Mouse (Mus musculus) liver, postnatal 0 days (tissue): ENCODE results near the gene Olfr945. TPM values are rescaled to one million over a fixed set of nuclear protein-coding genes. Genes with fewer than 3 reads are reported as not detected.

Experiments used
- ATAC-seq: fragments of 200-750 bp; cut with Nextera tagmentation; 2 replicates; pipeline ENCODE4 v1.8.0; 2017; ENCODE audit warnings: mild to moderate bottlenecking, moderate library complexity
- DNase-seq: peaks from one replicate; pipeline ENCODE4 v3.0.0-alpha.2; 2016
- H3K27ac ChIP-seq: fragments of 300-500 bp; sonication (generic); 2 replicates; pipeline ENCODE4 v1.5.1; 2014; ENCODE audit warnings: antibody characterized with exemption, moderate library complexity, mild to moderate bottlenecking, low read depth
- H3K27me3 ChIP-seq: fragments of 300-500 bp; sonication (generic); 2 replicates; pipeline ENCODE4 v1.6.1; 2014; ENCODE audit warnings: low read length, control low read depth, mixed read lengths; ENCODE audit not compliant: insufficient read depth
- H3K36me3 ChIP-seq: fragments of 300-500 bp; sonication (generic); replicated peaks from 2 replicates; pipeline ENCODE4 v1.6.1; 2014; ENCODE audit warnings: mild to moderate bottlenecking, control low read depth, low read length, moderate library complexity, mixed read lengths; ENCODE audit not compliant: insufficient read depth
- H3K4me1 ChIP-seq: fragments of 300-500 bp; sonication (generic); 2 replicates; pipeline ENCODE4 v1.6.1; 2014; ENCODE audit warnings: antibody characterized with exemption, mild to moderate bottlenecking, control low read depth; ENCODE audit not compliant: insufficient read depth
- H3K4me2 ChIP-seq: fragments of 300-500 bp; sonication (generic); 2 replicates; pipeline ENCODE4 v1.6.1; 2014; ENCODE audit warnings: low read depth, mild to moderate bottlenecking, low read length, moderate library complexity, mixed read lengths
- H3K4me3 ChIP-seq: fragments of 300-500 bp; sonication (generic); 2 replicates; pipeline ENCODE4 v1.5.1; 2014; ENCODE audit warnings: low read depth, low read length
- H3K9ac ChIP-seq: fragments of 300-500 bp; sonication (generic); replicated peaks from 2 replicates; pipeline ENCODE4 v1.6.1; 2014; ENCODE audit warnings: mild to moderate bottlenecking, moderate library complexity
- H3K9me3 ChIP-seq: fragments of 300-500 bp; sonication (generic); 2 replicates; pipeline ENCODE4 v1.6.1; 2016; ENCODE audit warnings: mild to moderate bottlenecking, control low read depth, low read length, mixed read lengths
- CTCF ChIP-seq: sonication (generic); IDR thresholded peaks from 2 replicates; pipeline ENCODE4 v1.5.1; 2016; ENCODE audit warnings: antibody characterized with exemption, low read depth
- EP300 ChIP-seq: IDR thresholded peaks from 2 replicates; pipeline ENCODE4 v1.6.1; 2016; ENCODE audit warnings: antibody characterized with exemption, low read depth, mild to moderate bottlenecking
- WGBS: fragments of 180-500 bp; shearing (Covaris S2); extraction: QIAGEN DNeasy Blood & Tissue Kit; methylation state at CpG from one replicate; pipeline ENCODE4 v1.1.7; 2014; ENCODE audit not compliant: insufficient replicate concordance; 5-methylcytosine and 5-hydroxymethylcytosine counted together
- polyA plus RNA-seq: library from polyadenylated mRNA; unstranded; fragments of >200 nt; fragmentation: Nextera tagmentation; extraction: Ambion mirVana; gene quantifications from 2 replicates; pipeline ENCODE4 v1.2.1, GENCODE M21; 2015

Gene Olfr945
- not detected in 2 replicates for polyA plus RNA-seq

- Histone ChIP-seq H3K4me2 (no peak within 1 kb of the TSS), H3K4me1 (no peaks in the 10 kb centered on the region), H3K4me3 (no peak within 1 kb of the TSS), H3K9me3 (no peaks in the 10 kb centered on the region), H3K27me3 (no peaks in the 10 kb centered on the region), H3K27ac (no peak within 1 kb of the TSS), H3K36me3 (no peaks in the 10 kb centered on the region), H3K9ac (no peak within 1 kb of the TSS)
- ATAC-seq (no peak), DNase-seq (no peak)
- TF ChIP-seq CTCF, result no peak
- TF ChIP-seq EP300, result no peak
- WGBS, result 73% methylated on average over 3 of the region's 3 CpGs
Measured at GRCm38 (mm10) chr9:39276718-39277117, at the start of gene Olfr945. Gene Olfr945, minus strand, starts transcription at chr9:39276818.

DNA sequence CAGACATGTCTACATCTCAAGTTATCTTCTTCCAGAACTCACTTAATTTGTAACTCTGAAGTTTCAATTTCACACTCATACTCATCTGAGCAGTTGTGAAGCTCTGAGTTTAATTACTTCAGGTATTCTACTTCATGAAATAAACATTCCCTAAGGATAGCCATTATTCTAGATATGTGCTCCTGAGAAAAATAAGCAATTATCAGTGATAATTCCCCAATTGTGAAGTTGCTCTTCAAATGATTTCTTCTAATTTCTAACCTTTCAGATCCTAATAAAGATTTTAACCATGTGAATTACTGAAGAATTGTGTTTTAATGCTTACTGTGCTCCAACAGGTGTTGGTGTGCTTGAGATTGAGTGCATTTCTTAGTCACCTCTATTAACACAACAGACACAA lies 49.3 kb upstream of the Olfr945 start, which contains the start of gene Olfr948:
TSS of gene Olfr948 (minus strand) at position 101 of the 400 bp plus-strand sequence.
- Histone ChIP-seq H3K4me1 (no peaks in the 10 kb centered on the region), H3K4me2 (no peak within 1 kb of the TSS), H3K9ac (no peak within 1 kb of the TSS), H3K36me3 (no peaks in the 10 kb centered on the region), H3K27ac (no peak within 1 kb of the TSS), H3K27me3 (no peaks in the 10 kb centered on the region), H3K9me3 (no peaks in the 10 kb centered on the region), H3K4me3 (no peak within 1 kb of the TSS)
- ATAC-seq (no peak), DNase-seq (no peak)
- TF ChIP-seq CTCF, result no peak
- TF ChIP-seq EP300, result no peak

DNA sequence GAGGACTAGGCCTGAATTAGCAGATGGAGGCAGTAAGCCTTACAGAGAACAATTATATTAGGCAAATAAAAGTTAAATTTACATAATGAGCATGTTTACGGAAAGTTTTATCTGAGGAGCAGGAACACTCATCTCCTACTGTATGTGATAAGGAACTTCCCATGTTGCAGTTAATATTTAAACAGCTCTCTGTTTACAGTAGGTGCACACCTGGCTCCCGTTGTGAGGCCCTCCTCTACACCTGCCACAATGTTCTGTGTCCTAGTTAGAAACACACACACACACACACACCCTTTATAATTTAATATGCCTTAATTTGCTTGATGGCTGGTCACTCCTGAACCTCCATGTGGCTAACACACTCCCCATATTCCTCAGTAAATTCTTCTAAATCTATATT lies 10.5 kb upstream of the Olfr945 start:
- Histone ChIP-seq H3K27ac (no peak overlapping the region), H3K9me3 (no peaks in the 10 kb centered on the region), H3K9ac (no peak overlapping the region), H3K4me1 (no peaks in the 10 kb centered on the region), H3K36me3 (no peaks in the 10 kb centered on the region), H3K4me2 (no peak overlapping the region), H3K27me3 (no peaks in the 10 kb centered on the region), H3K4me3 (no peak overlapping the region)
- DNase-seq, result no peak
- 65% methylated on average over 2 of the region's 2 CpGs for WGBS
- ATAC-seq, result no peak
- TF ChIP-seq EP300 (no peak), CTCF (no peak)

DNA sequence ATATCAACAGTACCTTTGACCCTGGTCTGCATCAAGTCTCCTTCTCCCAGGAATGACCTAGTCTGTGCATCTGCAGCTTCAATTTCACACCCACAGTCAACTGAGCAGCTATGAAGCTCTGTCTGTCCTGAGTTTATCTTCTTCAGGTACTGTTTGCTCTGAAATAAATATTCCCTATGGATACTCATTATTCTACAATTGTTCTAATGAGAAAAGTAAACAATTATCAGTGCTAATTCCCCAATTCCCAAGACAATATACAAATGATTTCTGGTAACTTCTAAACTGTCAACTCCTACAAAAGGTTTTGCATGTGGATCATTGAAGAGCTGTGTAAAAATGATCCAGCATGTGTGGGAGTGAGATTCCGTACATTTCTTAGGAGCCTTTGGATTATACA lies 26.7 kb downstream of the Olfr945 start, which contains the start of gene Olfr1537:
TSS of gene Olfr1537 (minus strand) at position 101 of the 400 bp plus-strand sequence.
- Histone ChIP-seq H3K4me2 (no peak within 1 kb of the TSS), H3K36me3 (no peaks in the 10 kb centered on the region), H3K9me3 (no peaks in the 10 kb centered on the region), H3K4me1 (no peaks in the 10 kb centered on the region), H3K27ac (no peak within 1 kb of the TSS), H3K9ac (no peak within 1 kb of the TSS), H3K27me3 (no peaks in the 10 kb centered on the region), H3K4me3 (no peak within 1 kb of the TSS)
- no peak for TF ChIP-seq CTCF
- no peak for TF ChIP-seq EP300
- 72% methylated on average over 1 of the region's 1 CpGs for whole genome bisulfite sequencing
- no peak for ATAC-seq
- DNase-seq, result no peak

Other genes starting within 250 kb of the Olfr945 start
- gene Olfr937, start 211.9 kb downstream of the Olfr945 start, polyA plus RNA-seq, result not detected in 2 replicates
- not detected in 2 replicates for gene Olfr938, start 197.9 kb downstream of the Olfr945 start, polyA plus RNA-seq
- not detected in 2 replicates for gene Olfr27, start 148.7 kb downstream of the Olfr945 start, polyA plus RNA-seq
- gene Olfr943, start 110.5 kb downstream of the Olfr945 start, polyA plus RNA-seq, result not detected in 2 replicates
- not detected in 2 replicates for gene Olfr944, start 74.9 kb downstream of the Olfr945 start, polyA plus RNA-seq
- not detected in 2 replicates for gene Olfr1537, start 26.8 kb downstream of the Olfr945 start, polyA plus RNA-seq
- gene Olfr948, start 49.2 kb upstream of the Olfr945 start, polyA plus RNA-seq, result not detected in 2 replicates
- gene Olfr951, start 110.6 kb upstream of the Olfr945 start, polyA plus RNA-seq, result not detected in 2 replicates
- not detected in 2 replicates for gene Olfr952, start 150.3 kb upstream of the Olfr945 start, polyA plus RNA-seq
- gene Olfr954, start 179.9 kb upstream of the Olfr945 start, polyA plus RNA-seq, result not detected in 2 replicates
- not detected in 2 replicates for gene Olfr955, start 195.1 kb upstream of the Olfr945 start, polyA plus RNA-seq
- not detected in 2 replicates for gene Olfr44, start 217.2 kb upstream of the Olfr945 start, polyA plus RNA-seq
- gene Olfr957, start 239.0 kb upstream of the Olfr945 start, polyA plus RNA-seq, result not detected in 2 replicates